Mouse (Mus musculus): ENCODE measurements around the gene 1700020L24Rik. TPM values are rescaled to one million over a fixed set of nuclear protein-coding genes. Genes with fewer than 3 reads are reported as not detected.
A peak's percentile ranks its signal among the peaks of the same experiment; 100 is the strongest.

The 1700020L24Rik gene
- polyA plus RNA-seq, 1 experiment from 2014 or later = 0.23 TPM

- Histone ChIP-seq H3K36me3 (ENCODE audit: insufficient read depth, low read length) (no peaks in the 10 kb centered on the region), H3K9ac (replicated peaks; ENCODE audit: low read depth) (no peak overlapping the region), H3K4me2 (replicated peaks; ENCODE audit: low read depth, low read length) (no peak overlapping the region), H3K9me3 (ENCODE audit: low read length) (no peaks in the 10 kb centered on the region), H3K4me1 (ENCODE audit: insufficient read depth, low read depth, low read length) (no peaks in the 10 kb centered on the region), H3K27ac (ENCODE audit: low read length) (no peak overlapping the region), H3K4me3 (ENCODE audit: low read depth, low read length) (no peak overlapping the region), H3K27me3 (replicated peaks; ENCODE audit: insufficient read depth, low read length) (peaks cover 11% of the 10 kb centered on the region; the same call in 1 of the 2 replicates)
- ATAC-seq (no peak), DNase-seq (ENCODE audit: low spot score) (no peak)
- WGBS = 70% methylated on average over 7 of the region's 7 CpGs
- TF ChIP-seq CTCF (IDR thresholded peaks at IDR 0.05) (no peak), EP300 (IDR thresholded peaks at IDR 0.05) (no peak)
Observed at GRCm38 (mm10) chr11:83417708-83418107, 19.8 kb upstream of the 1700020L24Rik start.

- H3K4me2 ChIP-seq (replicated peaks; ENCODE audit: low read depth, low read length) = no peak overlapping the region
- H3K27ac ChIP-seq (ENCODE audit: low read length) = no peak overlapping the region
- H3K9ac ChIP-seq (replicated peaks; ENCODE audit: low read depth) = no peak overlapping the region
- TF ChIP-seq EP300 (IDR thresholded peaks at IDR 0.05) = no peak
- peak; percentile 36 for TF ChIP-seq CTCF (IDR thresholded peaks at IDR 0.05)
- H3K4me3 ChIP-seq (ENCODE audit: low read depth, low read length) = no peak overlapping the region
- DNase-seq (ENCODE audit: low spot score) (peak; percentile 45), ATAC-seq (peak; percentile 73)
- no peaks in the 10 kb centered on the region for H3K9me3 ChIP-seq (ENCODE audit: low read length)
- no peaks in the 10 kb centered on the region for H3K36me3 ChIP-seq (ENCODE audit: insufficient read depth, low read length)
- no peaks in the 10 kb centered on the region for H3K4me1 ChIP-seq (ENCODE audit: insufficient read depth, low read depth, low read length)
- WGBS = 5% methylated on average over 38 of the region's 38 CpGs
- H3K27me3 ChIP-seq (replicated peaks; ENCODE audit: insufficient read depth, low read length) = peaks cover 11% of the 10 kb centered on the region; the same call in 1 of the 2 replicates
Observed at GRCm38 (mm10) chr11:83418566-83418965, 18.9 kb upstream of the 1700020L24Rik start.

GRCm38 (mm10) chr11:83420338-83420737 is 17.1 kb upstream of the 1700020L24Rik start:
- H3K4me3 ChIP-seq (ENCODE audit: low read depth, low read length) = no peak overlapping the region
- H3K4me1 ChIP-seq (ENCODE audit: insufficient read depth, low read depth, low read length) = no peaks in the 10 kb centered on the region
- 43% methylated on average over 4 of the region's 4 CpGs for WGBS
- H3K27ac ChIP-seq (ENCODE audit: low read length) = no peak overlapping the region
- no peak overlapping the region for H3K4me2 ChIP-seq (replicated peaks; ENCODE audit: low read depth, low read length)
- no peaks in the 10 kb centered on the region for H3K9me3 ChIP-seq (ENCODE audit: low read length)
- ATAC-seq (no peak), DNase-seq (ENCODE audit: low spot score) (no peak)
- H3K9ac ChIP-seq (replicated peaks; ENCODE audit: low read depth) = no peak overlapping the region
- peaks cover 11% of the 10 kb centered on the region; the same call in 1 of the 2 replicates for H3K27me3 ChIP-seq (replicated peaks; ENCODE audit: insufficient read depth, low read length)
- TF ChIP-seq CTCF (IDR thresholded peaks at IDR 0.05) = peak; percentile 27
- no peak for TF ChIP-seq EP300 (IDR thresholded peaks at IDR 0.05)
- no peaks in the 10 kb centered on the region for H3K36me3 ChIP-seq (ENCODE audit: insufficient read depth, low read length)

GRCm38 (mm10) chr11:83421305-83421704 is 16.2 kb upstream of the 1700020L24Rik start:
- no peak overlapping the region for H3K27ac ChIP-seq (ENCODE audit: low read length)
- H3K9me3 ChIP-seq (ENCODE audit: low read length) = no peaks in the 10 kb centered on the region
- no peaks in the 10 kb centered on the region for H3K4me1 ChIP-seq (ENCODE audit: insufficient read depth, low read depth, low read length)
- 1% methylated on average over 9 of the region's 9 CpGs for WGBS
- TF ChIP-seq CTCF (IDR thresholded peaks at IDR 0.05) = no peak
- TF ChIP-seq EP300 (IDR thresholded peaks at IDR 0.05) = no peak
- no peak overlapping the region for H3K9ac ChIP-seq (replicated peaks; ENCODE audit: low read depth)
- no peak for ATAC-seq
- peak; percentile 80 for DNase-seq (ENCODE audit: low spot score)
- H3K4me2 ChIP-seq (replicated peaks; ENCODE audit: low read depth, low read length) = no peak overlapping the region
- H3K4me3 ChIP-seq (ENCODE audit: low read depth, low read length) = no peak overlapping the region
- H3K36me3 ChIP-seq (ENCODE audit: insufficient read depth, low read length) = no peaks in the 10 kb centered on the region
- H3K27me3 ChIP-seq (replicated peaks; ENCODE audit: insufficient read depth, low read length) = peaks cover 11% of the 10 kb centered on the region; the same call in 1 of the 2 replicates

GRCm38 (mm10) chr11:83424681-83425080 is 12.8 kb upstream of the 1700020L24Rik start:
- ATAC-seq (peak; percentile 50; the same call in 1 of the 2 replicates), DNase-seq (ENCODE audit: low spot score) (peak; percentile 61)
- Histone ChIP-seq H3K27ac (ENCODE audit: low read length) (no peak overlapping the region), H3K27me3 (replicated peaks; ENCODE audit: insufficient read depth, low read length) (no peaks in the 10 kb centered on the region), H3K9ac (replicated peaks; ENCODE audit: low read depth) (no peak overlapping the region), H3K4me1 (ENCODE audit: insufficient read depth, low read depth, low read length) (no peaks in the 10 kb centered on the region), H3K9me3 (ENCODE audit: low read length) (no peaks in the 10 kb centered on the region), H3K4me2 (replicated peaks; ENCODE audit: low read depth, low read length) (no peak overlapping the region), H3K4me3 (ENCODE audit: low read depth, low read length) (no peak overlapping the region), H3K36me3 (ENCODE audit: insufficient read depth, low read length) (no peaks in the 10 kb centered on the region)
- TF ChIP-seq EP300 (IDR thresholded peaks at IDR 0.05) (no peak), CTCF (IDR thresholded peaks at IDR 0.05) (peak; percentile 96)
- 6% methylated on average over 8 of the region's 8 CpGs for WGBS

DNA sequence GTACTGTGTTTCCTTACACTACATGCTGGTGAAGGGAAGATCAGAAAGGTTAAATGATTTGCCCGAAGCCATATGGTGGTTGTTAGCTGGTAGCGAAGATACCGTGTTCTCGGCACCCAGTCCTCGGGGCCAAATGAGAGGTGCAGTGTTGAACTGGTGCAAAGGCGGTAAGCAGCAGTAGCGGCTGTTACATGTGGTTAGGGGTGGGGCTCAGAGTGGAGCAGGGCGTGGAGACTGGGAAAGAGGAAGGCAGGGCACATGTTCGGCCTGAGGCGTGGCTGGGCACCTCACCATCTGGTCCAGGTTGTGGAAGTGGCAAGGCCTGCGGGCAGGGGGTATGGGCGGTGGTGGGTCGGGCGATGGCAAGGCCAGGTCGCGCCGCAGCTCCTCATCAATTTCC is 10.5 kb upstream of the 1700020L24Rik start:
- no peak overlapping the region for H3K4me3 ChIP-seq (ENCODE audit: low read depth, low read length)
- ATAC-seq = no peak

DNA sequence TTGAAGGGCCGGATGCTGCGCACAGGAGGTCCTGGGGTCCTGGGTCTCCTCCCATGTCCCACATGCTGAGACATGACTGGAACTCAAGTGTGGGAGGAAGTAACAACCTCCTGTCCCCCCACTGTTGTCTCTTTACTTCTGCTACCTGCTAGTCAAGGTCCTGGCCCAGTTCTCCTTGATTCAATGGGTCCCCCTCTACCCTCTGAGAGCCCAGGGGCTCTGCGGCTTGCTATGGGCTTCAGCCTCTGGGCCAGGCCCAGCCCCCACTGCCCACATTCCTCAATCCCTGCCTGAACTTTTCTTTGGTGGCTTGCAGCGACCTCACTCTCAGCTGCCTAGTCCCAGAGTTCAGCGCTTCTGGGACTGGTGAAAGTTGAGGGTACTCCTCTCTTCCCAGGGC is 8.1 kb upstream of the 1700020L24Rik start, which contains the start of gene Gas2l2:
Gene Gas2l2, minus strand, starts transcription at position 101 of the 400 bp plus-strand sequence.
- H3K27me3 ChIP-seq (replicated peaks; ENCODE audit: insufficient read depth, low read length) = no peaks in the 10 kb centered on the region
- no peak for ATAC-seq
- no peak within 1 kb of the TSS for H3K9ac ChIP-seq (replicated peaks; ENCODE audit: low read depth)
- DNase-seq (ENCODE audit: low spot score) = no peak
- H3K4me2 ChIP-seq (replicated peaks; ENCODE audit: low read depth, low read length) = no peak within 1 kb of the TSS
- TF ChIP-seq CTCF (IDR thresholded peaks at IDR 0.05) = no peak
- no peaks in the 10 kb centered on the region for H3K36me3 ChIP-seq (ENCODE audit: insufficient read depth, low read length)
- no peaks in the 10 kb centered on the region for H3K9me3 ChIP-seq (ENCODE audit: low read length)
- H3K27ac ChIP-seq (ENCODE audit: low read length) = no peak within 1 kb of the TSS
- H3K4me3 ChIP-seq (ENCODE audit: low read depth, low read length) = no peak within 1 kb of the TSS
- H3K4me1 ChIP-seq (ENCODE audit: insufficient read depth, low read depth, low read length) = no peaks in the 10 kb centered on the region
- WGBS = 53% methylated on average over 5 of the region's 5 CpGs

More for the DNA sequence above, 10.5 kb upstream of the 1700020L24Rik start:
- DNase-seq (ENCODE audit: low spot score) = no peak
- Histone ChIP-seq H3K27ac (ENCODE audit: low read length) (no peak overlapping the region), H3K4me2 (replicated peaks; ENCODE audit: low read depth, low read length) (no peak overlapping the region), H3K36me3 (ENCODE audit: insufficient read depth, low read length) (no peaks in the 10 kb centered on the region), H3K4me1 (ENCODE audit: insufficient read depth, low read depth, low read length) (no peaks in the 10 kb centered on the region), H3K9ac (replicated peaks; ENCODE audit: low read depth) (no peak overlapping the region), H3K9me3 (ENCODE audit: low read length) (no peaks in the 10 kb centered on the region), H3K27me3 (replicated peaks; ENCODE audit: insufficient read depth, low read length) (no peaks in the 10 kb centered on the region)
- TF ChIP-seq CTCF (IDR thresholded peaks at IDR 0.05) (no peak), EP300 (IDR thresholded peaks at IDR 0.05) (no peak)
- WGBS = 20% methylated on average over 17 of the region's 17 CpGs

All from lung, postnatal 0 days (tissue).